Mouse (Mus musculus) ES-Bruce4 (cell line): ENCODE measurements around the gene Ythdf2.

Experiments
- CTCF ChIP-seq: IDR thresholded peaks from one replicate; pipeline ENCODE4 v1.8.1; 2011; ENCODE audit warnings: low read depth, low read length
- EP300 ChIP-seq: IDR thresholded peaks from 2 replicates; pipeline ENCODE4 v1.6.1; 2011; ENCODE audit warnings: low read depth, low read length; ENCODE audit not compliant: insufficient read depth
- POLR2A ChIP-seq: IDR thresholded peaks from one replicate; pipeline ENCODE4 v1.8.1; 2011; ENCODE audit warnings: low read length; ENCODE audit not compliant: insufficient read depth

DNA sequence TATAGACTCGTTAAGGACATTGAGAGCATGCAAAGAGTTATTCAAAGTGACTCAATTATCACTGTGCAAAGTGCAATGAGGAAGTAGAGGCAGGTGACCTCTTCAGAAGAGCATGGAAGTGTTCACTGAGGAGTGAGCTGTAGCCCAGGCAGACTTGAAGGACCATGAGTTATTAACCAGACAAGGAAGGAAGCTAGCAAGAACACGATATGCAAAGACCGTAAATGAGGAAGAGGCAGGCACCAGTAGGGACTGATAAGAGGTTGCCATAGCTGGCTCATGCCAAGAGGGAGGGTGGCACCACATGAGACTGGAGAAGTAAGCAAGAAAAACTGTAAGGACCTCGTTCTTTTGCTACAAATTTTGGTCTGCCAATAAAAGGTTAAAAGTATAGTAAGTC lies 2.7 kb upstream of the Ythdf2 start:
- TF ChIP-seq CTCF (no peak), POLR2A (no peak), EP300 (no peak)
